Mouse (Mus musculus) layer of hippocampus, postnatal 10 days (tissue): ENCODE measurements around the gene Mterf1a. TPM values are rescaled to one million over a fixed set of nuclear protein-coding genes. Genes with fewer than 3 reads are reported as not detected.
A peak's percentile ranks its signal among the peaks of the same experiment; 100 is the strongest.
"Not testable (repeated sequence)": the region's sequence is repeated elsewhere in the genome, so short reads cannot be mapped to it uniquely, and the experiment has no call there.

ENCODE experiments used
- DNase-seq, 2 experiments: peaks; one replicate each; pipeline ENCODE4 v3.0.0; 2021; ENCODE audit warnings: low spot score in 2 of 2
- long read RNA-seq: library from polyadenylated mRNA; stranded (forward); transcript quantifications from one replicate; pipeline ENCODE4 v2.0.0, GENCODE M21; 2023
- total RNA-seq, 2 experiments: library from RNA; stranded (reverse); gene quantifications; 2 replicates each; pipeline ENCODE4 v1.2.3; 2021

The Mterf1a gene
- total RNA-seq: 1 to 10 TPM; 9.3 to 9.6 TPM
- long read RNA-seq, partial matches to known transcripts: 0 of 7 reads
- long read RNA-seq, other reads (novel, unspliced or antisense): 3 of 7 reads

GRCm38 (mm10) chr5:3893459-3894293 lies at the start of gene Mterf1a:
Gene Mterf1a, minus strand, starts transcription at chr5:3893933.
- peak; percentile 34 to 54 for DNase-seq

DNA sequence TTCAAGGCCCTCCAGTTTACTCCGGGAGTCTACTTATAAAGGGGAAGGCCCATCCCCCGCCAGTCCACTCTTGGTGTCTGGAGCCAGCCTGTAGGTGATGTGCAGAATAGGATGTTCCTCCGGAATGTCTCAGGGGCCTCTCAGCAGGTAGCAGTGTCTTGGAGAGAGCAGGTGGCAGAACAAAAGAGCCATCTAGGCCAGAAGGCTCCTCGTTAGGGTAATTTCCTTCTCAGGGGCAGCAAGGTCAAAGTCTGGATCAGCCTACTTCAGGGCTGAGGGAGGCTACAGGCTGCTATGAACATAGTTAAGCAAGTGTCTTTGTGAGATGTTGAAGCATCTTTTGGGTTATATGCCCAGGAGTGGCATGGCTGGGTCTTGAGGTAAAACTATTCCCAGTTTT lies 49.4 kb upstream of the Mterf1a start:
- DNase-seq: not testable (repeated sequence)

GRCm38 (mm10) chr5:3941240-3941639 lies 47.5 kb upstream of the Mterf1a start:
- no peak for DNase-seq

GRCm38 (mm10) chr5:3939335-3939734 lies 45.6 kb upstream of the Mterf1a start:
- DNase-seq: no peak

DNA sequence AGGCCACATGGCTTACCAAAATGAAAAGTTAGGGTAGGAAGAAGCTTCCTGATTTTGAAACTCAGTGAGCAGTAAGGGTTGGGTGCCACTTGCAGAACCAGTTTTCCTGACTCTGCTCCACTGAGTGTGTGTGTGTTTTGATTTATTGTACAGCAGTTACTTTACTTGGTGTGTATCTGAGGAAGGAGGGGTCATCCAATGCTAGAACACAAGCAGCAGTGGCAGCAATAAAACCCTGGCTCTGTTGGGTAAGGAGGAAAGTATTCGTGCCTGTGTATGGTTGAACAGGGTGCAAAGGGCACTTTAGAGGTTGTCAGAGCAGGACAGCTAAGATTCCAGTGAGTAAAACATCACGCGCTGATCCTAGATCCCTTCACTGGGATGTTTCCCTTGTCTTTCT lies 45.2 kb upstream of the Mterf1a start:
- DNase-seq: no peak

DNA sequence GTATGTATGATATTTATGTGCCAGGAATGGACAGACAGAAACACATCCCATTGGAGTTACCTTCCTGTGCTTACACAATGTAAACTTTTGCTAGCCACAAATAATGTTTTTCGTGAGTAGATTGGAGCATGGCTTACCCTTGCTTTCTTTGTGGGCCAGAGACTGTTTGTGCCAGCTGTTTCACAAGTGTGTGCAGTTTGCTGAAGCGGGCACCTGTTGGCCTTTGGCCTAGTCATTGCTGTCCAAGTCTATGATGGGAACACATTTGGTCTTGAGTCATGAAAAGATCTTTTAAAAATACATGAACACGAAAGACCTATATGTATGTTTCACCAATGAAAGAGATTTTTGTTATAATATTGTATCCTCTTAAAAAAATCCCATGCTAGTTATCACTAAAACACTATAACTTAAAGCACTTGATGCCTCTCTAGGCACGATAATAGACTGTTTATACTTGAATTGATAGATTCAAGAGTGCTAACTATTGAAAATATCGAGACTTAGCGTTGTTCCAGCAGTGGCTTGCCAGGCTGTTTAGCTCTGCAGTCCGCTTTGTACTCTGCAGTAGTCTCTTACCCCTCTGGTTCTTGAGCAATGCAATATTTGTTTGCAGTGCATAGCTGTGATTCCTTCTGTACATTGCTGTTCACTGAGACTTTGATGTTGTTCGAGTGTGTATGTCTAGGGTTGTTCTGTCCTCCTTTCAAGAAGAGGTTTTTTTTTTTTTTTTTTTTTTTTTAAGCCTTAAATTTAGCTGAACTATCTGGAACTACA lies 42.2 kb upstream of the Mterf1a start:
- no peak for DNase-seq

DNA sequence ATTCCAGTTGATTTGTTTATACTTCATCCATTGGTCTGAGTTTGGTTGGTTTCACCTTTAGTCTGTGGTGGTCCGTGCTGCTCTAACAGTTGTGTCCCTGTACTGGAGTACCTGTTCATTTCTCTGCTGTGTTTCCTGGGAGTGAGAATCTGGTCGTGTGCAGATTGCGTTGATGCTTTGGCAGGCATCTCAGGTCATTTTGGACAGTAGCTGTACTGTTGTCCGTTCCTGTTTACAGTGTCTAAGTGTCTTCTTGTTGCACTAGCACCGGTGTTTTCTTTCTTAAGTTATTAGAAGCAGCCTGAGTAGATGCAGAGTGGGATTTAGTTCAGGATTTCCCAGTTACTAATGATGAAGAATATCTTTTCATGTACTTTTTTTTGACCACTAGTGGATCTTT lies 41.5 kb upstream of the Mterf1a start:
- DNase-seq: no peak

- DNase-seq: no peak
Measured at GRCm38 (mm10) chr5:3933551-3933950, 39.8 kb upstream of the Mterf1a start.

GRCm38 (mm10) chr5:3931636-3932035 lies 37.9 kb upstream of the Mterf1a start:
- no peak for DNase-seq

GRCm38 (mm10) chr5:3930760-3931159 lies 37.0 kb upstream of the Mterf1a start:
- no peak for DNase-seq

GRCm38 (mm10) chr5:3928690-3929046 lies 34.9 kb upstream of the Mterf1a start:
- DNase-seq: peak; percentile 44 to 46

DNA sequence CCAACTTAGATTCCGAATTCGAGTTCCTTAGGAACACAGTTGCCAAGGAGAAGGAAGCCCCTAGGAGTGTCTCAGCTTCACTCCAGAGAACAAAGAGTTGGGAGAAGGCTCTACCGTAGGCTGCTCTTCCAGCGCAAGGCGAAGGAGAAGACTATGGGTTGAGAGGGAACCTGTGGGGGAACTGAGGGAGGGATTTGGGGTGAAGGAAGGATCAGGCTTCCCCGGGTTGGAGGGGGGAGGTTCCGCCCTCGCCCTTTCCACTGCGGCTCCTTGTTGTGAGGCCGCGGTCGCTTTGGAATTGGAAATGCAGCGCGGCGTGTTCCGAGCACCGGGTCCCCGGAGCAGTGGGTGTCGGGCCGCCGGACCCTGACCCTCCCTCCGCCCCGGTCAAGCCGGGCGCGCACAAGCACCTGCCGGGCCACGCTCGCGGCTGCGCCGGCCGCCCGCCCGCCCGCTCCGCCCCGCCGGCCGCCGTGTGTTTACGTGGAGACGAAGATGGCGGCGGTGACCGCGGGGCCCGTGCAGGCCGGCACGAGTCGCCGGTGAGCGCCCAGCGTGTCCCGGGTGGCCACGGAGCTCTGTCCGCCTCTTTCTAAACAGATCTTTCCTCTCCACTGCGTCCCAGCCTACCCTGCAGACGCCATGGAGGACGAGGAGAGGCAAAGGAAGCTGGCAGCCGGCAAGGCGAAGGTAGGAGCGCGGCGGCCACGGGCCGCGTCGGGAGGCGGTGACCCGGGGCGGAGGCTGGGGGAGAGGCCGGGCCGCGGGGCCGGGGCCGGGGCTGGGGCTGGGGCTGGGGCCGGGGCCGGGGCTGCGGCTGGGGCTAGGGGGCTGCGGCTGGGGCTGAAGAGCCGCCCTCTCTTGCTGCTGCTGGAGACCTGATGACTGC lies 34.3 kb upstream of the Mterf1a start, which contains the start of gene Akap9:
Gene Akap9, plus strand, starts transcription at position 254 of the 889 bp plus-strand sequence.
- peak; percentile 65 to 74 for DNase-seq

DNA sequence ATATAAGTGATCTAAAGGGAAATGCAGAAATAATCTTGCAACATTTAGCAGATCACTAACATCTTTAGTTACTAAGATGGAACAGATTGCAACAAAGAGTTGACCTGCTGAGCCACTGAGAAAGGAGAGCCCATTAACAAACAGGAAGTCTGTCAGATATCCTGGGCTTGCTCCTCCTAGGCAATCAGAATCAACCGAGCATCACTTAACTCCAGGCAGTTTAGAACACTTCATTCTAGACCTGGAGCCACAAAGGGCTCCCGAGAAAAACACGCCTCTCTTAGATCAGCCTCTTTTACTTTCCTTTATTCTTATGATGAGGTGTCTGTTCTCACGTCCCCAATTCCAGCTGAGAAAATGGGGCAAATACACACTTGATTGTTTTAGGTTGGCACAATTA lies 32.9 kb upstream of the Mterf1a start:
- DNase-seq: no peak

GRCm38 (mm10) chr5:3922350-3922749 lies 28.6 kb upstream of the Mterf1a start:
- no peak for DNase-seq

- no peak for DNase-seq
Measured at GRCm38 (mm10) chr5:3905471-3905870, 11.7 kb upstream of the Mterf1a start.

GRCm38 (mm10) chr5:3894294-3894619 lies 524 bp upstream of the Mterf1a start:
- DNase-seq: not testable (repeated sequence)

DNA sequence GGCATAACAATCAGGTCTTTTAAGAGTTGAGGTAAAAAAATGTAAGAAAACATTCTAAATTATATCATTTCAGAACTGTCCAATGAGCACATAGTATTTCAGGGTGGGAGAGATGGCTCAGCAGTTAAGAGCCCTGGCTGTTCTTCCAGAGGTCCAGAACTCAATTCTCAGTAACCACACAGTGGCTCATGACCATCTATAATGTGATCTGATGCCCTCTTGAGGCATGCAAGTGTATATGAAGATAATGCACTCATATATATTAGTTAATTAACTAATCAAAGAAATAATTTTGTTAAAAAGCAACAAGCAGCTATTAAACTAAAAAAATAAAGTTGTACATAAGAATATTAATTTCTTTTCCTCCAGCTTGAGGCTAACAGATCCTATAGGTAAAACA lies 4.5 kb downstream of the Mterf1a start:
- DNase-seq: no peak

DNA sequence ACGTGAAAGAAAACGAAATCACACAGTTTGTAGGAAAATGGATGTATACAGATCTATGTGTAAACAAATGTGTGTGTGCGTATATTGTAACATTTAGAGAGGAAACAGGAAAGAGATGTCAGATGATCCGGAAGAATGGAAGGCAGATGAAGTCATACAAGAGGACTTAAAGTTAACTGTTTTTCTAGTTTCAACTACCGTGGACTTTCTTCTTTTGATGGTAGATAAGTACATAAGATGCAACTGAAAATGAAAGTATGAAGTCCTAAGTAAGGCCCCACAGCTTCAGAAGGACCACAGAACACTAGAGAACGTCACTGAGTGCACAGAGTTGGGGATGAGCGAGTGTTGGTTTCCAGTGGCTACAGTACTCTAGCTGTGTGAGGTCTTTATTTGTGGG lies 6.9 kb downstream of the Mterf1a start:
- DNase-seq: not testable (repeated sequence)

DNA sequence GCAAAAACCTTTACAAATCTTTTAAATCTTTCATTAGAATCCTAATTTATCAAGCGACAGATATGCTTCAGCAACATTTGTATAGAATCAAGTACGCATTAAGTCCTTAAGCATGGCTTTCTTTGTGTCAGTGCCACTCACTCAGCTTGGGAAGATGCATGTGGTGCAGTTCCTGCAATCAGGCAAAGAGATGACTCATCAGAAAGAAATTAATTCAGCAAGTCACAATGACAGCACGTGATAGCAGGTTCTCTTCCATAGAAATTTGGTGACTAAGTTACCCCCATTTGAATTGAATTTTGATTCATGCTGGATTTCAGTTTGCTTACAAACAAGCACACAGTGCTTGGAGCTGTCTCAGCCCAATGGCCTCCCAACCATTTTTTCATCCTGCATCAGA lies 20.2 kb downstream of the Mterf1a start:
- no peak for DNase-seq

DNA sequence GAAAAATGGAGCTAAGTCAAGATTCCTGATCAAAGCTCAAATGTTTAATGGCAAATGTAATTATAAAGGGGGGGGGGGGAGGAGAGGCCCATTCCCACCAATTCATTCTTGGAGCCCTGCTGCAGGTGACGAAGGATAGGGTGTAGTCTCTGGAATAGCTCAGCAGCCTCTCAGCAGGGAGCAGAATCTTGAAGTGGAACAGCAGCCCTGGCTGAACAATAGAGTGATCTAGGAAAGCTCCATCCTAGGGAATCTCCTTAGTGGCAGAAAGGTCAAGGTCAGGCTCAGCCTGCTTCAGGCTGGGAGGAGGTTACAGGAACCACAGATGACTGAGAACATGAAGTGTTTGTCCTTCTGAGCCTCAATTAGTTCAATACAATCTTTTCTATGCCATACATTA lies 21.4 kb downstream of the Mterf1a start:
- no peak for DNase-seq

DNA sequence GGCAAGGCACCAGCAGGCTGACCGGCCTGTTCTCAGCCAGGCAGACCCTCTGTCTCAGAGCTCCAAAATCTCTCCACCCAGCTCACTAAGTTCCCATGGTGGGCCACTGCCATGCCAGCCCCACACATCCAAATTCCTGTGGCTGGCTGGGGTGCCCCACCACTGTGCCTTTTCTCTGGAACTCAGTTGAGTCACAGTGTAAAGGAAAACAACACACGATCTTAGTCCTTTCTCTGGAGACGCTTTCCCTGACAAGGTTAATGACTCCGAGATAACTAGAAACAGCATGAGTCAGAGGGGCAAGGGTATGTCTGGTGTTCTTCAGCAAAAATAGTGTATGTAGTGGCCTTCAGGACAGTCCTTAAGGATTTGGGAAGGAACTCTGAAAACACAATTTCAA lies 23.6 kb downstream of the Mterf1a start:
- no peak for DNase-seq
